Mouse (Mus musculus): Measurements from ENCODE around the gene Stkld1.

- TF ChIP-seq CTCF (conservative IDR thresholded peaks at IDR 0.05 in 1 of 2, IDR thresholded peaks at IDR 0.05 in 1 of 2; ENCODE audit: low read depth in 2 of 2, low read length in 2 of 2): peak in 1 of 2 experiments; percentile 44; a peak in 2 of 4 replicates
- TF ChIP-seq UBTF (IDR thresholded peaks at IDR 0.05; ENCODE audit: low read depth, low read length): no peak
Observed at GRCm38 (mm10) chr2:26895898-26896297, 37.9 kb upstream of the Stkld1 start.

All from CH12.LX (cell line).